Mouse (Mus musculus) CD4-positive naive resting alpha-beta T cell, adult 76 days (primary cell): ENCODE results near the gene 4930480E11Rik. TPM values are rescaled to one million over a fixed set of nuclear protein-coding genes. Genes with fewer than 3 reads are reported as not detected.

ENCODE experiments used
- total RNA-seq: library from RNA; stranded (reverse); gene quantifications from one replicate; pipeline ENCODE4 v1.2.4, GENCODE M21; 2023

4930480E11Rik gene
- not detected for total RNA-seq

DNA sequence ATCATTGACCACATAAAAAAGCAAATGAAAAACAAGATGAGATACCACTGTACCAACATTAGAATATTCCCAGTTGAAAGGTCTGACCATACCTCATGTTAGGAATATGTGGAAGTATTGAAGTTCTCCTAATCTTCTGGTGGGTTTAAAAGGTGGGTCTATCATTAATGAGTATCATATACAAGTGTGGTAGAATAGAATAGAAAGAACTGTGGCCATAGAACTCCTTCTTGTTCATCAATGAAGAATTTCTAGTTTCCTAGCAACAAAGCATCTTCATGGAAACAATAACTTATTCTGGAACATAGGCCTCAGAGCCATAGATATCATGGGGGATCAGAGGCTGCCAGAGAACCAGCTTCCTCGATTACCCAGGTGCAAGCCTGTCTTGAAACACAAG lies at the start of gene 4930480E11Rik:
Gene 4930480E11Rik, plus strand, starts transcription at position 301 of the 400 bp plus-strand sequence.

Other genes with a start within 250 kb of the 4930480E11Rik start
- gene Gm5938, start 244.2 kb upstream of the 4930480E11Rik start, total RNA-seq = not detected
- gene Obp1b, start 182.9 kb upstream of the 4930480E11Rik start, total RNA-seq = not detected
- gene Gm14743, start 123.7 kb upstream of the 4930480E11Rik start, total RNA-seq = not detected
- gene Prrg1, start 214.3 kb downstream of the 4930480E11Rik start, total RNA-seq = 7.5 TPM